Mouse (Mus musculus): ENCODE measurements around the gene BC030867.

The BC030867 gene

DNA sequence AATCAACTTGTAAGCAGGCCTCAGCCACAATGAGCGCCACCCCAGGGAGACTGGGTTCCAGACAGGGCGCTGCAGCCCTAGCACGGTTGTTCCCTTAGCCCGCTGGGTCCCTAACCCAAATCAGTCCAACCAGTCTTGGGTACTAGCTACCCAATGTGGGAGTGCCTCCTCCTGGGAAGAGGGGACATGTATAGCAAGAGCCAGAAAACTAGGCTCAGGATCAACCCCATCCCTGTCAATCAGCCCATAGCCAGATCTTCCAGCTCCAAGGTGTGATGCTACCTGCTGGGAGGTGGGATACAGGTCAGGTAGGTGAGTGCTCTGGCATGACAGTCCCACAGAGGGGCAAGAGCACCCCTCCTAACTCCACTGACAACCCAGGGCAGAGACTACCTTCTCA lies 41.5 kb downstream of the BC030867 start:
- no peak for DNase-seq (ENCODE audit: low spot score in 2 of 2)

DNA sequence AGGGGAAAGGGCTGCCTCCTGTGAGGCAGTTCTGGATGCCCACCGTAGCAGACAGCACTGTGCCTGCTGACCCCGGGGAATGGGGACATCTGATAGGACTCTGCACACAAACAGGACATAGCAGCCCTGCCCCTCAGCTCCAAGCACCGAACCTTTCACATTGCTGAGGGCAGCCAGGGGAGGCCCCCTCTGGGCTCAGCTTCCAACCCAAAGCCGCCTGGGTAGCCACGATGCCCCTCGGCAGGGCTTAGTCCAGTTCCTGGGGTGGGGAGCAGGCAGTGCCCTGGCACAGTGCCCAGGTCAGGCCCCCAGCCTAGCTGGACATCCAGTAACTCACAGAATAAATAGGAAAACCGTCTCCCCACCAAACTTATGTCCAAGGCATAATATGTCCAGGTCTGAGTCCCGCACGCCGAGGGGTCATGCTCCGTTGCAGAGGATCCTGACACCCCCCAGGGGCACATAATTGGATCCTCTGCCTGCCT lies 42.4 kb downstream of the BC030867 start:
- no peak for DNase-seq (ENCODE audit: low spot score in 2 of 2)

DNA sequence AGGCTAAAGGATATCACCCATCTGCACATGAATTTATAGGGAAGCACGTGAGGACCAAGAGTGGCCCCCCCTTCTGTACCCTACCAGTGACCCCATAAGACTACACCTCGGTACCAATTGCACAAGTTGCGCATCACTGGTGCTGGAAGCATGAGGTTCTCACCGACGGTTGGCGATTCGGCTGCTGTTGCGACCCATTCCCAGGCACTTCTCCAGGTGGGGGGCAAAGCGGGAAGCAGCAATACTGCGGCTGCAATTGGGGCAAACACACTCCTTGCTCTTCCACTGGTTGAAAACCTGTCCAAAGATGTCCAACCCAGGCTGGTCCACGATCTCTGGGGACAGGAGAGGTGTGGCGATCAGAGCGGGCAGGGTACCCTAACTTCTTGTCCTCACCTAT lies 45.3 kb downstream of the BC030867 start:
- no peak for DNase-seq (ENCODE audit: low spot score in 2 of 2)

- no peak for DNase-seq (ENCODE audit: low spot score in 2 of 2)
Observed at GRCm38 (mm10) chr11:102294416-102294815, 45.7 kb downstream of the BC030867 start.

DNA sequence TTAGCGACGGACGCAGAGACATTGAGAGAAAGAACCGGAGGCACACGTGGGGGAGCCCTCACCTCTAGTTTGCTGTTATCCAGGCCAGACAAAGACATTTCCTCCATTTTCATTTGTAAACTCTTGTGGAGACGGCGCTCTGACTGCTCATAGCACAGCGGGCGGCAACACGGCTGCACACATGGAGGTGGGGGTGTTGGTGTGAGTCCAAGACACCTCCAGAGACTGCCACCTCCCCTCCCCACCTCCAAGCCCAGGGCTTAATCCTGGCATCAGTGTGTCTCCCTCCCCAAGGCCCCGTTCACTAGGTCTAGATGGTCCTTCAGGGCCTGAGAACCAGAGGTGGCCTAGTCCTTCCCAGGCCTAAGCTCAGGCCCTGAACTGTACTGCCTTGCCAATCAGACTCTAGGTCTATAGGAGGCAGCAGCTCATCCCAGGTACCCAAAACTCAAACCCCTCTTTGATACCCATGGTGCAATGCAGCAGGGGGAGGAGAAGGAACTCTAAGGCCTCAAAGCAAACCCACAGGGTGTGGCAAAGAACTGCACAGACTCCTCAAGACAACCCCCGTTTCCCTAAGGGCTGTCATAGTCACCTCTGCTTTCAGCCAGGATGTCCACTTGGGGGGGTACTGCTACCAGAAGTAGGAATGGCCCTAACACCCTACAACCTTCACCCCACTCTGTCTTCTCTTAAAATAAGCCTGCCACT lies 46.4 kb downstream of the BC030867 start:
- DNase-seq (ENCODE audit: low spot score in 2 of 2) = no peak

DNA sequence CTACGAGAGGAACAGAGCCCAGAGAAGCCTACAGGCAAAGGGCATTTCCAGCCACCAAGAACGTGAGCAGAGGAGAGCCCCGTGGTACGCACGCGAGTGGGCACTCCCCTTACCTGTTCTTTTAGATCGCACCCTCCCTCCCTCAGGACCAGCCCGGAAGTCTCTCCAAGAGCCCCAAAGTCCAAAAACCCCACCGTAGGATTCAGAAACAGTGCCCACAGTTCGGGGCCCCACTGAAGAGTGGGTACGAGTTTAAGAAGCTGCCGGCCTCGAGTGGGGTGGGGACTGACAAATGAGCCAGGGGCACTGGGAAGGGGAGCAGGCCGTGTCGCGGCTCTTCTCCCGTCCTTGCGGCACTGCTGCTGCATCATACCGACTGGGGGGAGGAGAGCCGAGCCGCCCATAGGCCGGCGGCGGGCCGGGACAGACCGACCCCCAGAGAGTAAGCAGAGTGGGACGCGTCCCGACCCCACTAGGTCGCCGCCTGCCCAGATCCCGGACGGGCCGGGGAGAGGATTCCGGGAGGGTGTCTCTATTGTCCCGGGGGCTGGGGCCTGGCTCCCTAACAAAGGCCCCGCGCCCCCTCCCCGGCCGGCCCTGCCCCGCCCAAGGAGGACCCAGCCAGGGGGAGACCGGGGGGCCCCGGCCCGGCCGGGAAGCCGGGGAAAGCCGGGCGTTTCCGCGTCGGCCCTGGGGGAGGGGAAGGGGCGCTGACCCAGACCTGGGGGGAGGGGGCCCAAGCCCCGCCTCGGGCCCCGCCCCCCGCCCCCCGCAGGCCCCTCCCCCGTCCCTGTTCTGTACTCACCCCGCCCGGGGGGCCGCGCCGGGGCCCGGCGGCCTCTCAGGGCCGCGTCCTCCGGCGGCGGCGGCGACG lies 47.2 kb downstream of the BC030867 start:
- DNase-seq (ENCODE audit: low spot score in 2 of 2) = peak; percentile 58 to 71

DNA sequence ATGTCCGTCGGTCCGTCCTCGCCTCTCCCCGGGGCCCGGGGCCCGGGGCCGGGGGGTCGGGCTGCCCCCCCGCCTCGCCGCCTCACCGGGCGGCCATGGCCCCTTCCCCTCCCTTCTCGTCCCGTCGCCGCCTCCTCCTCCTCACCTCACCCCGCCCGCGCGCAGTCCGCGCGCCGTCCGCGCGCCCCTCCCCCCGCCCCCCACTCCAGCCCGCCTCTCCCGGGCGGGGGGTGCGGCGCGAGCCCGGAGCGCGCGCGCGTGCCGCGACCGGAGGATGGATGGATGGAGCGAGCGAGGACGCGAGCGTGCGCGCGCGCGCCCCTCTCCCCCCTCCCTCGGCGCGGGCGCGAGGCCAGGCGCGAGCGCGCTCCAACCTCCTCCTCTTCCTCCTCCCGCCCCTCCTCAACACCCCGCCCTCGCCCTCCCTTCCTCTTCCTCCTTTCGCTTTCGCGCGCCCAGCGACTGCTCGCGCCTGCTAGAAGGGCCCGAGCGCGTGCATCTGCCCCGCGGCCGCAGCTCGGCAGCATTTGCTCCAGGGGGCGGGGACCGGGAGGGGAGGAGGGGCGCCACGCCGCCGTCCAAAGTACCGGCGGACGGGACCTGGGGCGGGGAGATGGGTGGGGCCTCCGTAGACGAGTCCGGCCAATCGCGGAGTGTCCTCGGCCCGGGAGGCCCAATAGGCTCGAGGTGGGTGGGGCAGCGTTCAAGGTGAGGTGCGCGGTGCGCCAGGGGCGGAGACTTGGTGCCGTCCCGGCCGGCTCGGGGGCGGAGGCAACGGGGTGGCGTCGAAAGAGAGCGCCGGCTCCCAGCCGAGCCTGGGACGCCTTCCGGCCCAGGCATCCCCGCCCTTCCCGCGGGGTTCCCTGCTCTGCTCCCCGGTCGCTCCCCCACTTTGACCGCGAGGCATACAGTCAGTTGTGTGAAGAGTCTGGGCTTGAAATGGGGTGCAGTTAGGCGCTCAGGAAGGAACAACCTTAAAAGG lies 48.1 kb downstream of the BC030867 start, which contains the start of gene Atxn7l3:
Gene Atxn7l3, minus strand, starts transcription at position 141 of the 982 bp plus-strand sequence.
- peak; percentile 98 to 99 for DNase-seq (ENCODE audit: low spot score in 2 of 2)

DNA sequence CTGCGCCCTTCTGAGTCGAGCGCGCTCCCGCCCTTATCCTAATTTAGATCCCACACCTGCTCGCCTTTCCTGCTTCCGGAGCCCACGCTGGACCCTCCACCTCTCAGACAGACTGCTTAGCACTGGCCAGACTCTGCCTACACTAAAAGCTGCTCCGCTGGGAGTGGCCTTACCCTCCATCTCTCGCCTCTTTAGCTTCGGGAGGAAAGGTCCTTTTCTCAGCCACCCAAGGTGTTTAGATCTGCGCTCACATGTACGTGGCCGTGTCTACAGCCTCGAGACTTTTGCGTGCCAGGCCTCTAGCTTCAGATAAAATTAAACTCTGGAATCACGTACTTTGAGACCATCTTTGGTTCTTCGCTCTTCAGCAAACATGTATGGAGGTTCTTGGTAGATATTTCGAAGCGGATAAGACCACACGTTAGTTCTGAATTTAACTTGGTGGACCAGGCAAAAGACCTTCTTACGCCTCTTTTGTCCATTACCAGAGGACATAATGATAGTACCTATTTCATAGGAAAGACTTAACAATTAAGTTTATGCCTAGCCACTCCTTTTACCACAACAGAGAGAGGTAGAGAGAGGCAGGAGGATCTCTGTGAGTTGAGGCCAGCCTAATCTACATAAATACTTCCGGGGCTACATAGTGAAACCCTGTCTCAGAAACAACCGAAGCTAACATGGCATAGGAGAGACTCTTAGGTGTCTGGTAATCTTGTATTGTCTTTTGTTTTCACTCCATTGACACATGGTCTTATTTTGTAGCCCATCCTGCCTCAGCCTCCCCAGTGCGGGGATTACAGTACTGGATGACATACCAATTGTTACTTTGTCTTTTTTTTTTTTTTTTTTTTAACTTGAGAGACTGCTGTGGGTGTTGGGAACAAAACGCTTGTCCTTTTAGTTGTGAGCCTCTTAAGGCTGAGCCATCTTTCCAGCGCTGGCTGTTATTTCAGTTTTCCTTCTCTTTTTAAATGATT lies 49.2 kb downstream of the BC030867 start:
- DNase-seq (ENCODE audit: low spot score in 2 of 2) = peak in 1 of 2 experiments; percentile 60

- DNase-seq (ENCODE audit: low spot score in 2 of 2) = no peak
Observed at GRCm38 (mm10) chr11:102299839-102300238, 51.2 kb downstream of the BC030867 start.

- no peak for DNase-seq (ENCODE audit: low spot score in 2 of 2)
Observed at GRCm38 (mm10) chr11:102304141-102304540, 55.5 kb downstream of the BC030867 start.

GRCm38 (mm10) chr11:102305359-102305758 lies 56.7 kb downstream of the BC030867 start:
- no peak for DNase-seq (ENCODE audit: low spot score in 2 of 2)

DNA sequence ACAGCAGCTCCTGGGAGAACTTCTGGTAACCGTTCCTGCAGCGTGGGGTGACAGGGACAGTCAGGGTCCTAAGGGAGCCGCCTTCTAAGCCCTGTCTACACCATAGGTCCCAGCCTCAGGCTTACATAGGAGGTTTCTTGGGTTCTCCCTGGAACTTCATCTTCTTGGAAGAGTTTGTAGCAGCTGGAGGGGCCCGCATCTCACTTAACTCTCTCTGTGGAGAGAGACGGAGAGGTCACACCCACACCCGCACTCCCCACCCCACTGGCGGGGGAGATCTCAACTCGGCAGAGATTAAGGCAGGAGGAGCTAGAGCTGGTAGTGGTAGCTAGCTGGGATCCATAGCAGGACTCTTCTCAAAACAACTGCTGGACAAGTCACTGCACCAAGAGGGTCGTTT lies 59.4 kb downstream of the BC030867 start:
- no peak for DNase-seq (ENCODE audit: low spot score in 2 of 2)

- DNase-seq (ENCODE audit: low spot score in 2 of 2) = peak; percentile 96 to 97
Observed at GRCm38 (mm10) chr11:102308979-102309378, 60.3 kb downstream of the BC030867 start.

DNA sequence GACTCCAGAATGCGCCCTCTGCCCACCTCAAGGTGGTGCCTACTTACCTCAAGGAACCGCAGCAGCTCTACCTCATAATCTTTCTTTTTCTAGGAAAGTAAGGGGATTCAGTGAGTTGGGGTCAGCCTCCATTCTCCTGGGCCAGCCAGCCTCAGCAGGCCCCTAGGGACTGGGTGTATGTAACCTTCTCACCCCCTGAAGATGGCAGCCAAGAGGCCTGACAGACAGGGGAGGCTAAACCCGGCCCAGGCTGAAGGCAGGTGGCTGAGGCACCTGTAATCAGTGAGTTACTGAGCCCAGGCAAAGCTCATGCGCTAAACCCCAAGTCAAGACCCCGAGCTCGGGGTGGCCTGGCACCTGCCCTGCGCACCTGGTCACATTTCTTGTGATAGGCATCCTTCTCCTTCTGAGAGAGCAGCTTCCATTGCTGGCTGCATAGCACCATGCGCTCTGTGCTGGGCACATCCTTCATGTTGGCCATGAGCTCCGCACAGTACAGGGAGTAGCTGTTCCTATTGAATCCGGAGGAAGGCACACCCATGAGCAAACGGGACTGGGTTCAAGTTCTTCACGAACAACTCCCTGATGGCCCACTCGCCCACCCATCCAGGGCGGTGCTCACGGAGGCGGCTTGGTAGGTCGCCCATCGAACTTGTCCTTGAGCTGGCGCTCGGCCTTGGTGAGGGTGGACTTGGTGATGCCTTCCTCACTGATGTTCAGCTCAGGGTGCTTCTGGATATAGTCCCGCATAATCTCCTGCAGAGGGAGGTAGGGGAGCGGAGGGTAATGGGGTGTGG lies 61.3 kb downstream of the BC030867 start:
- no peak for DNase-seq (ENCODE audit: low spot score in 2 of 2)

- DNase-seq (ENCODE audit: low spot score in 2 of 2) = no peak
Observed at GRCm38 (mm10) chr11:102310768-102311695, 62.4 kb downstream of the BC030867 start.

DNA sequence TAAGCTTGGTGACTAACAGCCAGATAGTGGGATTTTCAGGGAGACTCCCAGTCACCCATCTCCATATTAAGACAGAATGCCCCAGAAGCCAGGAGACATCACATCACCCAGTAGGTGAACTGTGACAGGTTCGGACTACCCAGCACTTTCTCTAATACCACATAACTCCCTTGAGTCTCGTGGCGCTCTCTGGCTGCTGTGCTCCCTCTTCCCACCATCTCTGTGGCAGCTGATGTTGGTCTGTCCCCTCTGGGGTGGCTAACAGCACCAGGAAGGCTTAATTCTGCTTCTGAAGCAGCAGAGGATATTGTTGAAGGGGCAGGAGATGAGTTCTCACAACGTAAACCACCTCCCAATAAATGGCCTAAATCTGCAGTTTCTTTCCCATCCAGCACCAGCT lies 63.3 kb downstream of the BC030867 start:
- no peak for DNase-seq (ENCODE audit: low spot score in 2 of 2)

GRCm38 (mm10) chr11:102312586-102312985 lies 63.9 kb downstream of the BC030867 start:
- DNase-seq (ENCODE audit: low spot score in 2 of 2) = no peak

DNA sequence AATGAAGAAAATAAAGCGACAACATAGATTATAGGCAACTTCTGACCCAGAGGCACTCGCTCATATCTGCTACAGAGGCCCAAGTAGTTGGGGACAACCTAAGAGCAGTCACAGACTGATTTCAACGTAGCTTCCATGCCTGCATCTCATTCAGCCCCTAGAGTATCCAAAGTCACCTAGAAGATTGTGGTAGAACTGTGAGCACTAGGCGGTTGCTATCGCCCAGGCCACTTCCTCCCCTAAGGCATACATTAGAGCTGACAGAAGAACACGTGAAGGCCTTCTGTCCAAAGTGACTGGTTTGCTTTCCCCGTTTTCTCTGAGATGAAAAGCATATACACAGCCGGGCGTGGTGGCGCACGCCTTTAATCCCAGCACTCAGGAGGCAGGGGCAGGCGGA lies 65.6 kb downstream of the BC030867 start:
- no peak for DNase-seq (ENCODE audit: low spot score in 2 of 2)

All from urinary bladder, postnatal 4 days (tissue).